Mouse (Mus musculus) heart, embryonic 16.5 days (tissue): ENCODE data around the gene Exoc3l4. TPM values are rescaled to one million over a fixed set of nuclear protein-coding genes. Genes with fewer than 3 reads are reported as not detected.

Source experiments
- ATAC-seq: fragments of 200-750 bp; cut with Nextera tagmentation; replicated peaks from 2 replicates; pipeline ENCODE4 v1.8.0; 2017; ENCODE audit warnings: moderate number of reproducible peaks; ENCODE audit not compliant: insufficient read depth, low FRiP score; ENCODE audit errors: extremely low read depth
- H3K27ac ChIP-seq: fragments of 300-500 bp; sonication (generic); 2 replicates; pipeline ENCODE4 v1.5.1; 2014; ENCODE audit warnings: mild to moderate bottlenecking, low read length, control low read depth, moderate library complexity
- H3K27me3 ChIP-seq: fragments of 300-500 bp; sonication (generic); 2 replicates; pipeline ENCODE4 v1.6.1; 2014; ENCODE audit warnings: low read length, mixed read lengths; ENCODE audit not compliant: control insufficient read depth, insufficient read depth
- H3K36me3 ChIP-seq: fragments of 300-500 bp; sonication (generic); 2 replicates; pipeline ENCODE4 v1.6.1; 2014; ENCODE audit not compliant: control insufficient read depth, insufficient read depth
- H3K4me1 ChIP-seq: fragments of 300-500 bp; sonication (generic); 2 replicates; pipeline ENCODE4 v1.6.1; 2014; ENCODE audit warnings: low read length, mixed read lengths; ENCODE audit not compliant: control insufficient read depth, insufficient read depth
- H3K4me2 ChIP-seq: fragments of 300-500 bp; sonication (generic); 2 replicates; pipeline ENCODE4 v1.6.1; 2014; ENCODE audit warnings: low read depth, mild to moderate bottlenecking, control low read depth, low read length
- H3K4me3 ChIP-seq: fragments of 300-500 bp; sonication (generic); 2 replicates; pipeline ENCODE4 v1.5.1; 2014; ENCODE audit warnings: mild to moderate bottlenecking, control low read depth, low read length
- H3K9ac ChIP-seq: fragments of 300-500 bp; sonication (generic); 2 replicates; pipeline ENCODE4 v1.6.1; 2014; ENCODE audit warnings: low read length, control low read depth
- H3K9me3 ChIP-seq: fragments of 300-500 bp; sonication (generic); replicated peaks from 2 replicates; pipeline ENCODE4 v1.6.1; 2016; ENCODE audit warnings: low read length; ENCODE audit not compliant: control insufficient read depth
- WGBS: fragments of 180-500 bp; shearing (Covaris S2); extraction: QIAGEN DNeasy Blood & Tissue Kit; methylation state at CpG from one replicate; pipeline ENCODE4 v1.1.7; 2014; 5-methylcytosine and 5-hydroxymethylcytosine counted together
- polyA plus RNA-seq: library from polyadenylated mRNA; unstranded; fragments of >200 nt; fragmentation: Nextera tagmentation; extraction: Ambion mirVana; gene quantifications from 2 replicates; pipeline ENCODE4 v1.2.1, GENCODE M21; 2015

The Exoc3l4 gene
- polyA plus RNA-seq, 1 experiment from 2014 or later, result 14.9 TPM

DNA sequence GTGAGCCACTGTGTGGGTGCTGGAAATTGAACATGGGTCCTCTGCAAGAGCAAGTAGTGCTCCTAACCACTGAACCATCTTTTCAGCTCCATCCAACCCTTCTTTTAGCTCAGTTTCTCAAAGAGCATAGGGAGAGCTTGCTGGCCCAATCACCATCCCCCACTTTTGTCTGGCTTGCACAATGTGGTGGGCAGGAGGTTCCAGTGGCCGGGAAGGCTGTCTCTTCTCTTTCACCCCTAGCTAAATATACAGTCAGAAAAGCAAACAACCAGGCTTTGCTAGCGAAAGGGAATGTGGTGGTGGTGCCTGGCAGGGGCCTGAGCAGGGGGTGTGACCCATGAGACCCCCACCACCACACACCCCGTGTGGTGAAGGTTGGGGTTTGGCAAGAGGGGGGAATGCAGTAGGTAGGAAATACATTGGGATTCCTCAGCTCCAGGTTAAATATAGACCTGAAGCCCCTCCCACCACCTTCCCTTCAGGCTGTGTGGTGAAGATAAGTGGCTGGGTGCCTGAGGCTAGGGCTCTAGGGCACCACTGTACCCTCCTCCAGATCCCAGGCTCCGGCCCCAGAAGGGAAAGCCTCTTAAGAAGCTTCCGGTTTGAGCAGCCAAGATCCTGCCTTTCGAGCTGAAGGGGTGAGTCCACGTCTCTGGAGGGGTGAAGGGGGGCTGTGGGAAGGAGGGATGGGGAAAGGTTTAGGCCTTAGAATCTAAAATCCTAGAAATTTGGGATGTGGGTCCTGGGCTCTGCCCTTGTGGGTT, 4.3 kb downstream of the Exoc3l4 start:
- no peaks in the 10 kb centered on the region for H3K9me3 ChIP-seq
- H3K9ac ChIP-seq, result peak overlapping the region; percentile 24; the same call in 1 of the 2 replicates
- no peaks in the 10 kb centered on the region for H3K36me3 ChIP-seq
- WGBS, result 21% methylated on average over 7 of the region's 7 CpGs
- peaks cover 36% of the 10 kb centered on the region for H3K4me1 ChIP-seq
- H3K27me3 ChIP-seq, result peaks cover 41% of the 10 kb centered on the region
- H3K27ac ChIP-seq, result 0 out of 2 replicates have a peak overlapping the region, but pooled peaks have one; percentile 34
- H3K4me2 ChIP-seq, result peak overlapping the region; percentile 28; the same call in 1 of the 2 replicates
- peak; percentile 41; the same call in 1 of the 2 replicates for ATAC-seq
- 0 out of 2 replicates have a peak overlapping the region, but pooled peaks have one; percentile 7 for H3K4me3 ChIP-seq

- H3K9me3 ChIP-seq, result no peaks in the 10 kb centered on the region
- H3K4me2 ChIP-seq, result no peak overlapping the region
- H3K4me1 ChIP-seq, result peaks cover 24% of the 10 kb centered on the region
- no peak overlapping the region for H3K27ac ChIP-seq
- peaks cover 47% of the 10 kb centered on the region for H3K27me3 ChIP-seq
- 64% methylated on average over 5 of the region's 5 CpGs for WGBS
- no peak for ATAC-seq
- H3K9ac ChIP-seq, result no peak overlapping the region
- no peaks in the 10 kb centered on the region for H3K36me3 ChIP-seq
- no peak overlapping the region for H3K4me3 ChIP-seq
These were observed 6.0 kb downstream of the Exoc3l4 start for GRCm38 (mm10) chr12:111422852-111423251.

- Histone ChIP-seq H3K9me3 (no peaks in the 10 kb centered on the region), H3K4me2 (peak overlapping the region; percentile 53), H3K27ac (no peak overlapping the region), H3K9ac (peak overlapping the region; percentile 22; the same call in 1 of the 2 replicates), H3K4me1 (peaks cover 28% of the 10 kb centered on the region), H3K4me3 (peak overlapping the region; percentile 35), H3K27me3 (peaks cover 55% of the 10 kb centered on the region), H3K36me3 (no peaks in the 10 kb centered on the region)
- WGBS, result 15% methylated on average over 43 of the region's 43 CpGs
- ATAC-seq, result no peak
These were observed 6.8 kb downstream of the Exoc3l4 start for GRCm38 (mm10) chr12:111423570-111424129.

- WGBS, result 39% methylated on average over 9 of the region's 9 CpGs
- ATAC-seq, result no peak
- Histone ChIP-seq H3K36me3 (no peaks in the 10 kb centered on the region), H3K9me3 (no peaks in the 10 kb centered on the region), H3K4me1 (peaks cover 34% of the 10 kb centered on the region), H3K27me3 (peaks cover 60% of the 10 kb centered on the region), H3K4me2 (no peak overlapping the region), H3K4me3 (no peak overlapping the region), H3K9ac (no peak overlapping the region), H3K27ac (no peak overlapping the region)
These were observed 7.7 kb downstream of the Exoc3l4 start for GRCm38 (mm10) chr12:111424547-111424946.

- peaks cover 62% of the 10 kb centered on the region for H3K27me3 ChIP-seq
- 0 out of 2 replicates have a peak, but pooled peaks have one; percentile 5 for ATAC-seq
- WGBS, result 4% methylated on average over 15 of the region's 15 CpGs
- H3K4me2 ChIP-seq, result no peak overlapping the region
- H3K9me3 ChIP-seq, result no peaks in the 10 kb centered on the region
- H3K36me3 ChIP-seq, result no peaks in the 10 kb centered on the region
- H3K9ac ChIP-seq, result no peak overlapping the region
- H3K27ac ChIP-seq, result no peak overlapping the region
- H3K4me1 ChIP-seq, result peaks cover 39% of the 10 kb centered on the region
- no peak overlapping the region for H3K4me3 ChIP-seq
These were observed 8.4 kb downstream of the Exoc3l4 start for GRCm38 (mm10) chr12:111425258-111425657.

GRCm38 (mm10) chr12:111425789-111426460, 9.1 kb downstream of the Exoc3l4 start:
- ATAC-seq, result peak; percentile 42
- Histone ChIP-seq H3K4me2 (no peak overlapping the region), H3K27ac (no peak overlapping the region), H3K27me3 (peaks cover 63% of the 10 kb centered on the region), H3K36me3 (no peaks in the 10 kb centered on the region), H3K4me1 (peaks cover 43% of the 10 kb centered on the region), H3K4me3 (no peak overlapping the region), H3K9ac (peak overlapping the region; percentile 28; the same call in 1 of the 2 replicates), H3K9me3 (no peaks in the 10 kb centered on the region)
- WGBS, result 17% methylated on average over 29 of the region's 29 CpGs

DNA sequence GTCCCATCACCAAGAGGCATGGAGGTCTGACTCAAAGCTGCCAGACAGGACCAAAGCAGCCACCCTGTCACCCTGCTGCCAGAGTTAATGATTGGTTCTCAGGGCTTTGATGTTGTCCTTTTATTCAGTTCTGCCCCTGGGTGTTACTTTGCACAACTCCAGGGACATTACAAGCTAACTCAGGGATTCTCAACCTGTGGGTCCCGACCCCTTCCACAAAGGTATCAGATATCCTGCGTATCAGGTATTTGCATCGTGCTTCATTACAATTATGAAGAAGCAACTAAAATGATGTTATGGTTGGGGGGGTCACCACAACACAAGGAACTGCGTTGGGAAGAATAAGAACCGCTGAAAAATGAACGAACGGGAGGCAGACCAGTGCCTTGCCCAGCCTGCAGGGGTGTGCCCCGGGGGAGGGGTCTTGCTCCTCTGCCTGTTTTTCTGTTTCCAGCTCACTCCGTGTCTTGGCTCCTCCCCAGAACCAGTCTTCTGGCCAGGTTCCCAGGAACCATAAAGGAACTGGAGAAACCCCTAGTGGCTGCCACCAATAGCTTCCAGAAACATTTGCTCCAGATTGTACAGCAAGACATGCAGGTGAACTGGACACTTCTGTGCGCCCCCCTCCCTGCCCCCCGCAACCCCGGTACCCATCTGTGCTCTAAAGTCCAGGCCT, 10.8 kb downstream of the Exoc3l4 start:
- Histone ChIP-seq H3K4me2 (no peak overlapping the region), H3K4me3 (no peak overlapping the region), H3K27ac (no peak overlapping the region), H3K36me3 (no peaks in the 10 kb centered on the region), H3K9me3 (no peaks in the 10 kb centered on the region), H3K9ac (no peak overlapping the region), H3K27me3 (peaks cover 65% of the 10 kb centered on the region), H3K4me1 (peaks cover 46% of the 10 kb centered on the region)
- no peak for ATAC-seq
- WGBS, result 53% methylated on average over 12 of the region's 12 CpGs

- Histone ChIP-seq H3K9ac (peak overlapping the region; percentile 73; the same call in 1 of the 2 replicates), H3K4me1 (peaks cover 47% of the 10 kb centered on the region), H3K27ac (peak overlapping the region; percentile 44), H3K36me3 (no peaks in the 10 kb centered on the region), H3K4me3 (peak overlapping the region; percentile 55), H3K4me2 (peak overlapping the region; percentile 91), H3K9me3 (no peaks in the 10 kb centered on the region), H3K27me3 (peaks cover 58% of the 10 kb centered on the region)
- no peak for ATAC-seq
- WGBS, result 37% methylated on average over 8 of the region's 8 CpGs
These were observed 11.5 kb downstream of the Exoc3l4 start for GRCm38 (mm10) chr12:111428364-111428763.
